In the genomic region with DNA sequence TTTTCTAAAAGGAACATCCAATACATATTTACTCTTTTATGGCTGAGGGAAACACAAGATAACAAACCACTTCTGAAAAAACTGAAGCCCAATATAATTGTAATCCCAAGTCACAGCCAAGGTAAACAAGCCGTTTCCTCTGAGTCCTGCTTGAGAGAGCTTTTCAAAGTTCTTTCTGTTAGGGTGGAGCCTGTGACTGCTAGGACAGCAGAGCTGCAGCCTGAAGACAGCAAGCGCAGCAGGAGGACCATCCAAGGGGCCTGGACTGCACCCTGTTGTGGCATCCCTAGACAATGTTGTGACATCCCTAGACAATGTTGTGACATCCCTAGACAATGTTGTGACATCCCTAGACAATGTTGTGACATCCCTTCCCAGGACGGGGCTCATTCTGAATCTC, we compare ENCODE assay signal across 10 mouse cellular contexts.
A peak's percentile ranks its signal among the peaks of the same experiment; 100 is the strongest.
DNase-seq lines count a peak whose midpoint lies in the region; ATAC-seq and TF ChIP-seq lines count a peak whose summit lies in the region.
"Had no signal": no experiment of that assay in that cellular context is flagged by ENCODE, and none has a peak within 500 bp of the region (broad histone marks: within the 10 kb centered on the region; RNA-seq: fewer than 3 reads in every experiment).

No protein-coding gene starts in this region.

- H3K4me2 ChIP-seq in heart, embryonic 15.5 days: no peak overlapping the region
- H3K4me2 ChIP-seq in lung, embryonic 14.5 days: no peak overlapping the region
- no peak overlapping the region for H3K4me2 ChIP-seq in stomach, embryonic 16.5 days (ENCODE audit: low read depth, low read length)
- H3K4me2 ChIP-seq in forebrain, embryonic 15.5 days (replicated peaks): no peak overlapping the region
- no peak overlapping the region for H3K4me2 ChIP-seq in forebrain, embryonic 13.5 days
- H3K4me2 ChIP-seq: hindbrain, embryonic 15.5 days had no signal

- no peaks in the 10 kb centered on the region for H3K36me3 ChIP-seq in heart, embryonic 15.5 days
- H3K36me3 ChIP-seq in lung, embryonic 14.5 days (ENCODE audit: insufficient read depth): peaks cover 9% of the 10 kb centered on the region; the same call in 1 of the 2 replicates
- no peaks in the 10 kb centered on the region for H3K36me3 ChIP-seq in stomach, embryonic 16.5 days (ENCODE audit: control insufficient read depth, insufficient read depth, low read length)
- no peaks in the 10 kb centered on the region for H3K36me3 ChIP-seq in forebrain, embryonic 15.5 days
- peaks cover 6% of the 10 kb centered on the region; the same call in 1 of the 2 replicates for H3K36me3 ChIP-seq in forebrain, embryonic 13.5 days (ENCODE audit: poor library complexity, severe bottlenecking)
- H3K36me3 ChIP-seq: hindbrain, embryonic 15.5 days had no signal

- peak overlapping the region; percentile 67 for H3K27ac ChIP-seq in heart, embryonic 15.5 days
- peak overlapping the region; percentile 78 for H3K27ac ChIP-seq in lung, embryonic 14.5 days (ENCODE audit: low read depth)
- peak overlapping the region; percentile 77 for H3K27ac ChIP-seq in stomach, embryonic 16.5 days (ENCODE audit: low read length)
- no peak overlapping the region for H3K27ac ChIP-seq in forebrain, embryonic 15.5 days (replicated peaks)
- H3K27ac ChIP-seq in forebrain, embryonic 13.5 days: no peak overlapping the region
- H3K27ac ChIP-seq: hindbrain, embryonic 15.5 days had no signal

- peak; percentile 37 to 70 for DNase-seq in lung, adult 18-20 months
- no peak for DNase-seq in lung, adult 2 months
- peak; percentile 68 for DNase-seq in lung, embryonic 14.5 days
- DNase-seq in cerebellum, adult 18-20 months: no peak
- DNase-seq: left cerebral cortex, postnatal 4 days had no signal

- H3K9me3 ChIP-seq in heart, embryonic 15.5 days (replicated peaks): no peaks in the 10 kb centered on the region
- H3K9me3 ChIP-seq in lung, embryonic 14.5 days (ENCODE audit: low read depth, low read length): no peaks in the 10 kb centered on the region
- no peaks in the 10 kb centered on the region for H3K9me3 ChIP-seq in stomach, embryonic 16.5 days (replicated peaks; ENCODE audit: control insufficient read depth, low read length)
- no peaks in the 10 kb centered on the region for H3K9me3 ChIP-seq in forebrain, embryonic 15.5 days
- no peaks in the 10 kb centered on the region for H3K9me3 ChIP-seq in forebrain, embryonic 13.5 days (replicated peaks)
- H3K9me3 ChIP-seq: hindbrain, embryonic 15.5 days had no signal

- WGBS in lung, adult 2 months: 17% methylated on average over 3 of the region's 3 CpGs
- 63% methylated on average over 3 of the region's 3 CpGs for WGBS in heart, embryonic 15.5 days
- 48% methylated on average over 3 of the region's 3 CpGs for WGBS in lung, embryonic 14.5 days
- 48% methylated on average over 3 of the region's 3 CpGs for WGBS in stomach, embryonic 16.5 days
- 73% methylated on average over 3 of the region's 3 CpGs for whole genome bisulfite sequencing in forebrain, embryonic 15.5 days
- WGBS in forebrain, embryonic 13.5 days: 74% methylated on average over 3 of the region's 3 CpGs

- TF ChIP-seq CTCF in lung, adult 2 months (IDR thresholded peaks at IDR 0.05; ENCODE audit: insufficient read depth, low read length): no peak
- no peak for TF ChIP-seq CTCF in lung, embryonic 14.5 days (IDR thresholded peaks at IDR 0.05; ENCODE audit: low read depth)

- H3K4me3 ChIP-seq in lung, adult 2 months (replicated peaks; ENCODE audit: extremely low read depth, low read depth, low read length): no peak overlapping the region
- H3K4me3 ChIP-seq in heart, embryonic 15.5 days: no peak overlapping the region
- H3K4me3 ChIP-seq in lung, embryonic 14.5 days (ENCODE audit: low read depth, low read length): no peak overlapping the region
- H3K4me3 ChIP-seq in stomach, embryonic 16.5 days (replicated peaks; ENCODE audit: low read length): no peak overlapping the region
- H3K4me3 ChIP-seq in forebrain, embryonic 15.5 days: no peak overlapping the region
- H3K4me3 ChIP-seq in forebrain, embryonic 13.5 days: no peak overlapping the region
- H3K4me3 ChIP-seq: hindbrain, embryonic 15.5 days had no signal

- ATAC-seq in heart, embryonic 15.5 days (replicated peaks; ENCODE audit: insufficient number of reproducible peaks, insufficient read depth, low FRiP score, low read depth): no peak
- ATAC-seq in lung, embryonic 14.5 days (ENCODE audit: insufficient read depth): no peak
- ATAC-seq in stomach, embryonic 16.5 days (ENCODE audit: insufficient read depth, low FRiP score): no peak
- ATAC-seq in forebrain, embryonic 15.5 days (replicated peaks): no peak
- ATAC-seq in forebrain, embryonic 13.5 days: no peak

- no peak overlapping the region for H3K9ac ChIP-seq in heart, embryonic 15.5 days
- H3K9ac ChIP-seq in lung, embryonic 14.5 days: no peak overlapping the region
- no peak overlapping the region for H3K9ac ChIP-seq in stomach, embryonic 16.5 days (ENCODE audit: low read length)
- no peak overlapping the region for H3K9ac ChIP-seq in forebrain, embryonic 15.5 days (replicated peaks)
- H3K9ac ChIP-seq in forebrain, embryonic 13.5 days: no peak overlapping the region
- H3K9ac ChIP-seq: hindbrain, embryonic 15.5 days had no signal

- no peak for TF ChIP-seq POLR2A in lung, adult 2 months (IDR thresholded peaks at IDR 0.05; ENCODE audit: borderline replicate concordance, extremely low read depth, low read depth, low read length)

- H3K27me3 ChIP-seq in heart, embryonic 15.5 days: no peaks in the 10 kb centered on the region
- H3K27me3 ChIP-seq in lung, embryonic 14.5 days (ENCODE audit: insufficient read depth, low read length): no peaks in the 10 kb centered on the region
- no peaks in the 10 kb centered on the region for H3K27me3 ChIP-seq in stomach, embryonic 16.5 days (ENCODE audit: control insufficient read depth, insufficient read depth, low read length)
- no peaks in the 10 kb centered on the region for H3K27me3 ChIP-seq in forebrain, embryonic 15.5 days
- no peaks in the 10 kb centered on the region for H3K27me3 ChIP-seq in forebrain, embryonic 13.5 days
- H3K27me3 ChIP-seq: hindbrain, embryonic 15.5 days had no signal

- H3K4me1 ChIP-seq in lung, adult 2 months (ENCODE audit: control insufficient read depth, insufficient read depth, low read length): peaks cover 44% of the 10 kb centered on the region
- H3K4me1 ChIP-seq in heart, embryonic 15.5 days (replicated peaks): peaks cover 55% of the 10 kb centered on the region
- peaks cover 21% of the 10 kb centered on the region for H3K4me1 ChIP-seq in lung, embryonic 14.5 days (ENCODE audit: insufficient read depth)
- peaks cover 63% of the 10 kb centered on the region for H3K4me1 ChIP-seq in stomach, embryonic 16.5 days (ENCODE audit: control insufficient read depth, insufficient read depth, low read length)
- peaks cover 10% of the 10 kb centered on the region for H3K4me1 ChIP-seq in forebrain, embryonic 15.5 days
- peaks cover 9% of the 10 kb centered on the region for H3K4me1 ChIP-seq in forebrain, embryonic 13.5 days
- H3K4me1 ChIP-seq: hindbrain, embryonic 15.5 days had no signal

Comparison
In these comparisons a context has a peak if more than half of its experiments do, and no peak if none do; other contexts are left out.
1. DNase-seq: peak in lung, adult 18-20 months (2 of 2) and lung, embryonic 14.5 days (single experiment); none in lung, adult 2 months (single experiment) and cerebellum, adult 18-20 months (0 of 2).
2. H3K27ac ChIP-seq: peak in heart, embryonic 15.5 days (single experiment), lung, embryonic 14.5 days (single experiment) and stomach, embryonic 16.5 days (single experiment); none in forebrain, embryonic 15.5 days (single experiment) and forebrain, embryonic 13.5 days (single experiment).